Mouse (Mus musculus) embryonic facial prominence, embryonic 11.5 days (tissue): ENCODE results near the gene Cntfr. TPM values are rescaled to one million over a fixed set of nuclear protein-coding genes. Genes with fewer than 3 reads are reported as not detected.

Experiments
- ATAC-seq: fragments of 200-750 bp; cut with Nextera tagmentation; replicated peaks from 2 replicates; pipeline ENCODE4 v1.8.0; 2017; ENCODE audit warnings: low read depth; ENCODE audit not compliant: insufficient number of reproducible peaks, low FRiP score, low TSS enrichment
- DNase-seq: peaks from one replicate; pipeline ENCODE4 v3.0.0-alpha.2; 2015; ENCODE audit warnings: low spot score
- H3K27ac ChIP-seq: fragments of 300-500 bp; sonication (generic); replicated peaks from 2 replicates; pipeline ENCODE4 v1.5.1; 2014; ENCODE audit warnings: mild to moderate bottlenecking, low read depth, low read length, control low read depth
- H3K27me3 ChIP-seq: fragments of 300-500 bp; sonication (generic); 2 replicates; pipeline ENCODE4 v1.6.1; 2014; ENCODE audit warnings: mild to moderate bottlenecking, low read length, moderate library complexity, mixed read lengths; ENCODE audit not compliant: control insufficient read depth, insufficient read depth
- H3K36me3 ChIP-seq: fragments of 300-500 bp; sonication (generic); replicated peaks from 2 replicates; pipeline ENCODE4 v1.6.1; 2014; ENCODE audit warnings: low read depth, mild to moderate bottlenecking, low read length, moderate library complexity, mixed read lengths; ENCODE audit not compliant: control insufficient read depth, insufficient read depth
- H3K4me1 ChIP-seq: fragments of 300-500 bp; sonication (generic); 2 replicates; pipeline ENCODE4 v1.6.1; 2014; ENCODE audit warnings: low read length, mixed read lengths; ENCODE audit not compliant: control insufficient read depth, insufficient read depth
- H3K4me2 ChIP-seq: fragments of 300-500 bp; sonication (generic); 2 replicates; pipeline ENCODE4 v1.6.1; 2014; ENCODE audit warnings: low read depth, mild to moderate bottlenecking, control low read depth, low read length, moderate library complexity
- H3K4me3 ChIP-seq: fragments of 300-500 bp; sonication (generic); 2 replicates; pipeline ENCODE4 v1.5.1; 2014; ENCODE audit warnings: low read depth, low read length, control low read depth
- H3K9ac ChIP-seq: fragments of 300-500 bp; sonication (generic); replicated peaks from 2 replicates; pipeline ENCODE4 v1.6.1; 2014; ENCODE audit warnings: mild to moderate bottlenecking, control low read depth, low read length
- H3K9me3 ChIP-seq: fragments of 300-500 bp; sonication (generic); replicated peaks from 2 replicates; pipeline ENCODE4 v1.6.1; 2016; ENCODE audit warnings: mild to moderate bottlenecking, low read length, inconsistent platforms, mixed read lengths; ENCODE audit not compliant: control insufficient read depth
- WGBS: fragments of 180-500 bp; shearing (Covaris S2); extraction: QIAGEN DNeasy Blood & Tissue Kit; methylation state at CpG from one replicate; pipeline ENCODE4 v1.1.7; 2014; 5-methylcytosine and 5-hydroxymethylcytosine counted together
- polyA plus RNA-seq: library from polyadenylated mRNA; unstranded; fragments of >200 nt; fragmentation: Nextera tagmentation; extraction: Ambion mirVana; gene quantifications from 2 replicates; pipeline ENCODE4 v1.2.1, GENCODE M21; 2014

Cntfr gene
- polyA plus RNA-seq, 1 experiment from 2014 or later: 8.8 TPM

DNA sequence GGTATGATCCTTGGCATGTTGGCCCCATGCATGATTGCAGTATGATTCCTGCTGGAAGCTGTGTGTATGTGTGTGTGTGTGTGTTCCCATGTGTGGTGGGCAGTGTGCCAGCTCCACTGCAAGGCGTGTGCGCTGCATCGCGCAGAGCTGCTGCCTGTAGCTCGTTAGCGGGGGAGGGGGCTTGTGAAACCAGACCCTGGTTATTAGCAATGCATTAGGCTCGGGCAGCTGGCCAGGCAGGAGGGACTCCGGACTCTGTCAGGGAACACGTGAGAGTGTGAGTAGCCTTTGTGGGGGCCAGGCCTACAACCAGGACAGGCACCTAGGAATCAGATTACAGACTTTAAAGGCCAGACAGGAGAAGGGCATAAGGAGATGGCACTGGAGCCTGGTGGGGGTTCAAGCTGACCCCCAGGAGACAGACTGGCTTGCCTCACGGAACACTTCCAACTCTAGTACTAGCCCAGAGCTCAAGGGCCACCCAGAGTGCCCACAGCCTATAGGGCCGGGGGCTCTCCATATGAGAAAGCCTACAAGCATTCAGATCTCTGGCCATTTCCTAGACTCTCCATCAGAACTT is 35.9 kb downstream of the Cntfr start:
- WGBS: 8% methylated on average over 11 of the region's 11 CpGs
- no peaks in the 10 kb centered on the region for H3K9me3 ChIP-seq
- 0 out of 2 replicates have a peak overlapping the region, but pooled peaks have one; percentile 35 for H3K27ac ChIP-seq
- H3K4me3 ChIP-seq: no peak overlapping the region
- peaks cover 40% of the 10 kb centered on the region for H3K4me1 ChIP-seq
- ATAC-seq: peak; percentile 16
- no peak overlapping the region; the same call in 1 of the 2 replicates for H3K4me2 ChIP-seq
- H3K27me3 ChIP-seq: no peaks in the 10 kb centered on the region
- H3K36me3 ChIP-seq: no peaks in the 10 kb centered on the region
- peak; percentile 73 for DNase-seq
- H3K9ac ChIP-seq: no peak overlapping the region; the same call in 1 of the 2 replicates

DNA sequence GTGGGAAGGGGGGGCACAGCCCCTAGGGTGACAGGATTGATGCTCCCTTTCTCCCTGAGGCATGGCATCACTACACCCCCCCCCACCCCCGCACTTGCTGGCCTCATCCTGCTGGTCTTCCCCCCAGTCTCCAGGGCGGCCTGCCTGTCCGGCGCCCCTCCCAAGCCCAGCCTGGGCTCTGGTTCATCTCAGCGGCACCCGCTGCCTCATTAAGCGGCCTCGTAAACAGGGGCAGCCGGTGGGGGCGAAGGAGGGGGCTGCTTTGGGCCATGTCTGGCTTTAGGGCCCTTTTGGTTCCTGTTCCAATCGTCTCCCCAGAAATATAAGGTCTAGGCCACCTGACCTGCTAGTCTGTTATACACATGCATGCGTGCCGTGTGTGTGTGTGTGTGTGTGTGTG is 37.3 kb downstream of the Cntfr start:
- Histone ChIP-seq H3K4me3 (no peak overlapping the region), H3K27ac (no peak overlapping the region), H3K4me2 (no peak overlapping the region), H3K9ac (no peak overlapping the region), H3K27me3 (no peaks in the 10 kb centered on the region), H3K36me3 (no peaks in the 10 kb centered on the region), H3K4me1 (peaks cover 27% of the 10 kb centered on the region), H3K9me3 (no peaks in the 10 kb centered on the region)
- ATAC-seq (no peak), DNase-seq (no peak)
- 60% methylated on average over 13 of the region's 13 CpGs for WGBS

- WGBS: 16% methylated on average over 21 of the region's 25 CpGs
- ATAC-seq: no peak
- H3K4me1 ChIP-seq: peaks cover 22% of the 10 kb centered on the region
Measured at GRCm38 (mm10) chr4:41658566-41659384, 38.1 kb downstream of the Cntfr start.

GRCm38 (mm10) chr4:41655525-41655924 is 41.4 kb downstream of the Cntfr start:
- WGBS: 43% methylated on average over 2 of the region's 2 CpGs
- ATAC-seq: no peak

More at GRCm38 (mm10) chr4:41658566-41659384, 38.1 kb downstream of the Cntfr start:
- Histone ChIP-seq H3K27ac (no peak overlapping the region), H3K4me3 (no peak overlapping the region), H3K9ac (no peak overlapping the region), H3K27me3 (no peaks in the 10 kb centered on the region), H3K9me3 (no peaks in the 10 kb centered on the region), H3K36me3 (no peaks in the 10 kb centered on the region), H3K4me2 (peak overlapping the region; percentile 3; the same call in 1 of the 2 replicates)
- DNase-seq: no peak

DNA sequence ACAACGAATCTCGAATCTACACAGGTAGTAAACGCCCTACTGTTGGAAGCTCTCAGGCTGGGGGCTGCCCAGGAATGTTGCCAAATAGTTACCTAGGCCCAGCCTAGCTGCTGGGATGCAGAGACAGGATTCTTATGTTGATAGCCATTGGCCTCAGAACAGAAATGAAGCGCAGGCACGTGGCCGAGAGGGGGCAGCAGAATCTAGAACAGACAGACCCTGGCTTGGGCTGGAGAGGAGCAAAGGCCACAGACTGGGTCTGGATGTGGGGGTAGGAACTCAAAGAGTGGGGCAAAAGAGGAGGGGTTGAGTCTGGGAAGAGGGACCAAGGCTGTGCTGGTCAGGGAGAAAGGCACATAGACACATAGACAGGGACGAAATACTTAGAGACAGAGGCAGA is 42.7 kb downstream of the Cntfr start:
- 9% methylated on average over 7 of the region's 7 CpGs for WGBS
- no peak overlapping the region for H3K27ac ChIP-seq
- peaks cover 4% of the 10 kb centered on the region for H3K4me1 ChIP-seq
- DNase-seq: peak; percentile 75
- no peak overlapping the region for H3K4me3 ChIP-seq
- H3K36me3 ChIP-seq: no peaks in the 10 kb centered on the region
- no peaks in the 10 kb centered on the region for H3K27me3 ChIP-seq
- H3K9ac ChIP-seq: no peak overlapping the region
- H3K4me2 ChIP-seq: no peak overlapping the region
- no peaks in the 10 kb centered on the region for H3K9me3 ChIP-seq
- ATAC-seq: no peak

More at GRCm38 (mm10) chr4:41655525-41655924, 41.4 kb downstream of the Cntfr start:
- H3K4me1 ChIP-seq: peaks cover 4% of the 10 kb centered on the region
- no peak overlapping the region for H3K4me3 ChIP-seq
- no peaks in the 10 kb centered on the region for H3K9me3 ChIP-seq
- H3K9ac ChIP-seq: no peak overlapping the region
- H3K4me2 ChIP-seq: no peak overlapping the region
- H3K36me3 ChIP-seq: no peaks in the 10 kb centered on the region
- no peaks in the 10 kb centered on the region for H3K27me3 ChIP-seq
- no peak overlapping the region for H3K27ac ChIP-seq
- DNase-seq: peak; percentile 65

DNA sequence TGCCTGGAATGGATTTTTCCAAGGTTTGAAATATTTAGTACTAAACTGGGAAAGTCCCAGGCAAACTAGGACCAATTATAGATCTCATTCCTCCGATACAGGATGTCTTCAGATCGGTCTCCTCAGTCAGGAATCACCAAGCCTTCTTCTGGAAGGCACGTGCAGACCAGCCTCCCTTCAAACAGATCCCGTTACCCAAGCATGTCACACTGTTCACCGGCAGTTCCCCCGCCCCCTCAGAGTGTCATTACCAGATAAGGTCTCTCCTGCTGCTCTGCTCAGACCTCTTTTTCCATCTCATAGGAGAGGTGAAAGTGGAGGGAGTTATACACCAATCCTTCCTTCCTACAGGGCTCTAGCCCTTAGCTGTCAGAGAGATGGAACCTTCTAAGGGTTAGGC is 43.2 kb downstream of the Cntfr start:
- WGBS: 52% methylated on average over 6 of the region's 6 CpGs
- H3K9me3 ChIP-seq: no peaks in the 10 kb centered on the region
- H3K4me1 ChIP-seq: peaks cover 1% of the 10 kb centered on the region
- no peak for ATAC-seq
- H3K36me3 ChIP-seq: no peaks in the 10 kb centered on the region
- H3K27me3 ChIP-seq: no peaks in the 10 kb centered on the region
- H3K4me2 ChIP-seq: no peak overlapping the region
- H3K4me3 ChIP-seq: no peak overlapping the region
- no peak overlapping the region for H3K27ac ChIP-seq
- DNase-seq: no peak
- no peak overlapping the region for H3K9ac ChIP-seq

GRCm38 (mm10) chr4:41653296-41653695 is 43.6 kb downstream of the Cntfr start:
- Histone ChIP-seq H3K27me3 (no peaks in the 10 kb centered on the region), H3K9me3 (no peaks in the 10 kb centered on the region), H3K4me3 (no peak overlapping the region), H3K9ac (no peak overlapping the region), H3K4me1 (no peaks in the 10 kb centered on the region), H3K4me2 (no peak overlapping the region), H3K27ac (no peak overlapping the region), H3K36me3 (no peaks in the 10 kb centered on the region)
- 34% methylated on average over 6 of the region's 6 CpGs for WGBS
- ATAC-seq (no peak; the same call in 1 of the 2 replicates), DNase-seq (peak; percentile 89)

DNA sequence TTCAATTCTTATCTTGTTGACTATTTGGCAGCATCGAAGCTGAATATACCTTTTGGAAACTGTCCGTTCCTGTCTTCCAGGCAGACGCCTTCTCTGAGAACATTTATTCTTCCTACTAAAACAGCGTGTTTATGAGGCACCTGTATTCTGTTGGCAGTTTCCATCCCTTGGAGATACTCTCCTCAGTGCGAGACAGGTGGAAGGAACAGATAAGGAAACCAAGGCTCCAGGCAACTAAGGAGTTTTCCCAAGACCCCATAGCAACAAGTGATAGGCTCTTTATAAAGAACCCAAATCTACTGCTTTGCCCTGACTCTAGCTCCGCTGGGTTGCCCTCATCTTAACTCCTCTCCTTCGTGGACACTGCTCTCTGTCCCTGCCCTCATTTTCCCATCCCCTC is 48.3 kb downstream of the Cntfr start:
- H3K4me3 ChIP-seq: no peak overlapping the region
- DNase-seq (no peak), ATAC-seq (no peak)
- no peaks in the 10 kb centered on the region for H3K9me3 ChIP-seq
- H3K27me3 ChIP-seq: no peaks in the 10 kb centered on the region
- WGBS: 69% methylated on average over 7 of the region's 7 CpGs
- no peaks in the 10 kb centered on the region for H3K4me1 ChIP-seq
- no peaks in the 10 kb centered on the region for H3K36me3 ChIP-seq
- no peak overlapping the region for H3K9ac ChIP-seq
- no peak overlapping the region for H3K4me2 ChIP-seq
- H3K27ac ChIP-seq: no peak overlapping the region
